Mouse (Mus musculus): Measurements from ENCODE around the gene Fam183b. TPM values are rescaled to one million over a fixed set of nuclear protein-coding genes. Genes with fewer than 3 reads are reported as not detected.
"Not testable (repeated sequence)": the region's sequence is repeated elsewhere in the genome, so short reads cannot be mapped to it uniquely, and the experiment has no call there.

The Fam183b gene
- polyA plus RNA-seq, 1 experiment, result 3.1 TPM

GRCm38 (mm10) chr11:58784182-58784581 is 17.6 kb downstream of the Fam183b start:
- no peak for DNase-seq (ENCODE audit: low read depth, low spot score)
- WGBS, result 83% methylated on average over 2 of the region's 2 CpGs

- WGBS, result 58% methylated on average over 6 of the region's 6 CpGs
Observed at GRCm38 (mm10) chr11:58782480-58783089, 19.2 kb downstream of the Fam183b start, which contains the start of gene Olfr314. Gene Olfr314 (plus strand): TSS chr11:58782952.

GRCm38 (mm10) chr11:58772888-58773287 is 28.9 kb downstream of the Fam183b start, which contains the start of gene Olfr315:
Gene Olfr315 (plus strand): TSS chr11:58773188.
- DNase-seq (ENCODE audit: low read depth, low spot score), result no peak

More at GRCm38 (mm10) chr11:58782480-58783089, 19.2 kb downstream of the Fam183b start, which contains the start of gene Olfr314:
- DNase-seq (ENCODE audit: low read depth, low spot score), result no peak

GRCm38 (mm10) chr11:58752434-58752833 is 49.3 kb downstream of the Fam183b start, which contains the start of gene Olfr316:
Gene Olfr316 (plus strand): TSS chr11:58752734.
- WGBS, result 76% methylated on average over 2 of the region's 2 CpGs
- DNase-seq (ENCODE audit: low read depth, low spot score), result no peak

DNA sequence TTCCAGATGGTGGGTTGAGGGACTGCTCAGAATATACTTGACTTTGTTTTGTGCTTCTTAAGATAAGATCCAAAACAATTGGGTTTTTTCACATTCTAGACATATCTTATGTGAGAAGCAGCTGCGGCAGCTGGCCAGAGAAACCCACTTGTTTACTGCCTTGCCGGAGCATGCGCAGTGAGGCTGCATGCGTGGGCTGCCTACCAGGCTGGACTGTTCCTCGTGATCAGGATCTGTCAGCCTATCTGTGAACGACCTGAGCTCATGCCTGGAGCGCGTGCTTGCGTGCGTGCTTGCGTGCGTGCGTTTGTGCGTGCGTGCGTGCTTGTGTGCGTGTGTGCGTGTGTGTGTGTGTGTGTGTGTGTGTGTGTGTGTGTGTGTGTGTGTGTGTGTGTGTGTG is 50.7 kb downstream of the Fam183b start:
- 82% methylated on average over 18 of the region's 18 CpGs for WGBS
- not testable (repeated sequence) for DNase-seq (ENCODE audit: low read depth, low spot score)

Other genes with a start within 250 kb of the Fam183b start
- gene Olfr328, start 246.3 kb downstream of the Fam183b start, polyA plus RNA-seq (2012; rRNA removed), result not detected in 2 replicates
- gene Olfr224, start 231.4 kb downstream of the Fam183b start, polyA plus RNA-seq (2012; rRNA removed), result not detected in 2 replicates
- gene Olfr325, start 224.2 kb downstream of the Fam183b start, polyA plus RNA-seq (2012; rRNA removed), result not detected in 2 replicates
- gene Olfr324, start 206.8 kb downstream of the Fam183b start, polyA plus RNA-seq (2012; rRNA removed), result not detected in 2 replicates
- 166 and 238 TPM in 2 replicates for gene 2210407C18Rik, start 185.9 kb downstream of the Fam183b start, polyA plus RNA-seq (2012; rRNA removed)
- 0.43 TPM in 1 of 2 replicates, not detected in the other for gene Olfr323, start 171.5 kb downstream of the Fam183b start, polyA plus RNA-seq (2012; rRNA removed)
- 0.09 and 0.10 TPM in 2 replicates for gene Trim58, start 161.5 kb downstream of the Fam183b start, polyA plus RNA-seq (2012; rRNA removed)
- gene Olfr322, start 143.2 kb downstream of the Fam183b start, polyA plus RNA-seq (2012; rRNA removed), result not detected in 2 replicates
- not detected in 2 replicates for gene Olfr320, start 120.9 kb downstream of the Fam183b start, polyA plus RNA-seq (2012; rRNA removed)
- not detected in 2 replicates for gene Olfr319, start 102.8 kb downstream of the Fam183b start, polyA plus RNA-seq (2012; rRNA removed)
- not detected in 2 replicates for gene Olfr318, start 77.9 kb downstream of the Fam183b start, polyA plus RNA-seq (2012; rRNA removed)
- not detected in 2 replicates for gene Olfr317, start 62.7 kb downstream of the Fam183b start, polyA plus RNA-seq (2012; rRNA removed)
- gene Olfr316, start 49.2 kb downstream of the Fam183b start, polyA plus RNA-seq (2012; rRNA removed), result not detected in 2 replicates
- gene Olfr315, start 28.8 kb downstream of the Fam183b start, polyA plus RNA-seq (2012; rRNA removed), result not detected in 2 replicates
- not detected in 2 replicates for gene Olfr314, start 19.0 kb downstream of the Fam183b start, polyA plus RNA-seq (2012; rRNA removed)
- not detected in 2 replicates for gene Olfr313, start 13.0 kb upstream of the Fam183b start, polyA plus RNA-seq (2012; rRNA removed)
- not detected in 2 replicates for gene Olfr312, start 27.3 kb upstream of the Fam183b start, polyA plus RNA-seq (2012; rRNA removed)
- gene Olfr311, start 37.3 kb upstream of the Fam183b start, polyA plus RNA-seq (2012; rRNA removed), result not detected in 2 replicates
- 2.1 and 2.8 TPM in 2 replicates for gene Gm12258, start 45.2 kb upstream of the Fam183b start, polyA plus RNA-seq (2012; rRNA removed)
- 1.3 and 2.8 TPM in 2 replicates for gene 2810021J22Rik, start 65.3 kb upstream of the Fam183b start, polyA plus RNA-seq (2012; rRNA removed)
- 0.38 and 0.89 TPM in 2 replicates for gene Zfp39, start 102.3 kb upstream of the Fam183b start, polyA plus RNA-seq (2012; rRNA removed)
- not detected in 2 replicates for gene Btnl10, start 115.9 kb upstream of the Fam183b start, polyA plus RNA-seq (2012; rRNA removed)
- gene Rnf187, start 137.0 kb upstream of the Fam183b start, polyA plus RNA-seq (2012; rRNA removed), result 122 and 137 TPM in 2 replicates
- gene Hist3h2ba, start 147.0 kb upstream of the Fam183b start, polyA plus RNA-seq (2012; rRNA removed), result 2.3 and 3.7 TPM in 2 replicates
- 11.6 and 13.1 TPM in 2 replicates for gene Hist3h2a, start 152.7 kb upstream of the Fam183b start, polyA plus RNA-seq (2012; rRNA removed)
- 0.15 and 0.22 TPM in 2 replicates for gene Trim17, start 152.7 kb upstream of the Fam183b start, polyA plus RNA-seq (2012; rRNA removed)
- 15.4 and 21.9 TPM in 2 replicates for gene Trim11, start 176.1 kb upstream of the Fam183b start, polyA plus RNA-seq (2012; rRNA removed)

All from large intestine, adult 2 months (tissue).